Mouse (Mus musculus) ES-Bruce4 (cell line): Measurements from ENCODE around the gene Srrm3.

Source experiments
- CTCF ChIP-seq: IDR thresholded peaks from one replicate; pipeline ENCODE4 v1.8.1; 2011; ENCODE audit warnings: low read depth, low read length
- POLR2A ChIP-seq: IDR thresholded peaks from one replicate; pipeline ENCODE4 v1.8.1; 2011; ENCODE audit warnings: low read length; ENCODE audit not compliant: insufficient read depth

DNA sequence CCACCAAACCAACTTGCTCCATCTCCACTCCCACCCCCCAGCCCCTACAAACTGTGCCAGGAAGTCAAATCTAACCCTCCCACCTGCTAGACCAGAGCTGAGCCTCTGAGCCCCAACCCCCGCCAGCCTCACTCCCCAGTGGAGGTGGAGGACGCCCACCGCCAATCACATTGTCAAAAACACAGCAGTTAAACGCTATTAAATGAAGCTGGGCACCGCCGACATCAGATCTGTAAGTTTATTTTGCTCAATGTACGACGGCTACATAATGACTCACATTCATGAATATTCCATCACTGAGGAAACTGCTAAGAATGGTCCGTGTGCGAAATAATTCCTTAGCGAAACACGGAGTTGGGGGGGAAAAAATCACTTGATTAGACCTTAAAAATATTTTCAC, 101.5 kb downstream of the Srrm3 start:
- TF ChIP-seq CTCF (no peak), POLR2A (no peak)
